Mouse (Mus musculus) heart, postnatal 36 days (tissue): ENCODE data around the gene Sp100. TPM values are rescaled to one million over a fixed set of nuclear protein-coding genes. Genes with fewer than 3 reads are reported as not detected.
A peak's percentile ranks its signal among the peaks of the same experiment; 100 is the strongest.

ENCODE experiments used
- DNase-seq, 2 experiments: peaks; one replicate each; pipeline ENCODE4 v3.0.0; 2021 to 2022
- intact Hi-C: fragments of 180-260 bp; cut with DNase I; formaldehyde crosslinking; loops from one replicate; pipeline ENCODE4 v1.15.1; 2025
- total RNA-seq, 2 experiments: library from RNA; stranded (reverse); gene quantifications; 2 replicates each; pipeline ENCODE4 v1.2.3; 2021

The Sp100 gene
- total RNA-seq, 2 experiments from 2014 or later = 15.5 to 31.8 TPM

DNA sequence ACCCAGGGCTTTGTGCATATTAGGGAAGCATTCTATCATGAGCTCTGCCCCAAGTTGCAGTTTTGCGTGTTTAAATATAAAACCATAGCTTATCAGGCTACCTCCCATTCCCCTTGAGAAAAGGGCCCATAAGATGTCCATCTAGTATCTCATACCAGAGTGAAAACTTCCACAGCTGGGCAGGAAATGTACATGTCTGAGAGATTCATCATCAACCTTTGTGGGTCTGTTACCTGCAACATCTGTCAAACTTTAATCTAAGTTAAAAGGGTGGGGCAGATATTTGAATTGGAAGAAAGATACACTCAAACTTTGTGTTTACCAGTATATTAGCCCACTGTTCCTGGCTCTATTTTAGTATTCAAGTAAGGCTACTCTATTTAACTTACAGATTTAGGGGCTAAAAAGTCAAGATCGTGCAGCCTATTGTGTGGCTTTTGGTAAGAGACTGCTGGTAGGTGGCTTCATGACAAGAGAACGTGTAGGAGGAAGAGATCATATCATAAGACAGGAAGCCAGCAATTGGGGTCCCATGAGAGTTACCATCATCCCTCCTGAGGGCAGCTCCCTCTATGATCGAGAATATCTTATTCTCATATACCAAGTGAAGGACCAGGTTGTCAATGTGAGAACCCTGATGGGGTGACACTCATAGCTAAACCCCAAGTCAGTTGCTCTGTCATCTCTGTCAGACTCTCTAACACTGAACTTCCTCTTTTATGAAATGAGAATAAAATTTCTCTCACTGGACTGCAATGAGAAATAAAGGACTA is 48.1 kb downstream of the Sp100 start:
- intact Hi-C loops = no loop called here
- DNase-seq = no peak

DNA sequence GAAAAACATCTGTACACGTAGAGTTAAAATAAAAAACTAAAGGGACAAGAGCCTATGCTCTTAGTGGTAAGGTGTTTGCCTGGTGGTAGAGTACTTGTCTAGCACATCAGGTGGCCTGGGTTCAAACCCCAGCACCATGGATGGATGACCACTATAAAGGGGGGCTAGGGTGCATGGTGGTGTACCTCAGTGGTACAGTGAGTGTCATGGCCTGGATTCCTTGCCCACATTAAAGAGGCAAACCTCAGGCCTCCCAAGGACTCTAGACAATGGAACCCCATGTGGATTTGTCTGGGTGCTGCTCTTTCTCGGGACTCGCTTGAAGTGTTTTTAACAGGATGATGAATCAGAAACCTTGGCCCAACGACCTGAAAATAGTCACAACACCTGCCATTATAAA is 52.7 kb downstream of the Sp100 start:
- intact Hi-C loops = no loop called here
- no peak for DNase-seq

DNA sequence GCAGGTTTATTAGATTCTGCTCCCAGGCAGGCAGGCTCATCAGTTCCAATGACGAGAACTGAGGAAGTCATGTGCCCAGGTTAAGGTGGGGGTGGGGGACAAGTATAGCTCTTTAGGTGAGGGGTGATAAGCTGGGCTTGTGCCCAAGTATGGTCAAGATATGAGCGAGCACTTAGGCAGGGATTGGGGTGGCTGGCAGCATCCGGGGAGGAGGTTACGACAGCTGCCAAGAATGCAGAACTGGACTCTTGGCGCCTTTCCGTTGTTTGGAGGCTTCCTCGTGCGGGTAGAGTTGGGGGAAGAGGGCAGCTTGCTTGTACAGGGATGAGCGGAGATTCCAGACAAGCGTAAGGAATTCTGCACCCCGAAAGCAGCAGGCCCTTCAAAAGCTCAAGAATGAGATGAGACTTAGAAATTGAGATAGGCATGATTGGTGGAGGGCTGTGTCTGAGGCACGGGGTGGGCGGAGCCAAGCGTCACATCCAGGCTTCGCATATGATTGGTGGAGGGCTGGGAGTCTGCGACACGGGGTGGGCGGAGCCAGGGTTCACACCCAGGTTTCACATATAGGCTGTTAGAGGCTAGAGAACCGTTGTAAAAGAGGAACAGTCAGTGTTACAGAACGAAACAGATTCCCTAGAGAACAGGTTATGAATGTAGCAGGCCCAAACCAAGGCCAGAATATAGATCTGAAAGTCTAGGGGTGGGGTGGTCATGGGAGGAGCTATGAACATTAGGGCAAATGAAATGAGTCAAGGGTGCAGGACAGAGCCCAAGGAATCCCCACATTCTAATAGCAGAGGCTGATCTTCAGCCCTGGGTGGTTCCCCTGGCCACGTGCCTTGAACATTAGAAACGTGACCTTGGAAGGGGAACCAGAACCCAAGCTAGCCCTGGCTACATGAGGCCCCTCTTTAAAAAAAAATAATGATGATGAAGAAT is 53.7 kb downstream of the Sp100 start:
- DNase-seq = peak; percentile 75 to 76
- intact Hi-C loops = no loop called here

DNA sequence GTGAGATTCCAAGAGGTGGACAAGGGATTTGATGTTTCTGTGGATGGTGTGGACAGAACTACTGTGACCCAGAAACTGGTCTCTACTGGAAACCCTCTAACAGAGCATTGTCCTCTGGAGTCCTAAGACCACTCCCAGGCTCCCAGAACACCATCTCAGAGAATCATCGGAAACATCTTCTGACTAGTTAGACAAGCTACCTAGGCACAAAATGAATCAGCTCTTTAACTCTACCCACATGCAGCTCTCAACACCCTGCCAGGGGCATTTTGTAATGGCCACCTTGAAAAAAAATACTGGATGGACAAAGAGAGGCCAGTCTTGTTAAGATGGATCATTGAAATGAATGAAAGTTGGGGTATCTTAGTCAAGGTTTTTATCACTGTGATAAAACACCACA is 55.8 kb downstream of the Sp100 start:
- intact Hi-C loops = no loop called here

DNA sequence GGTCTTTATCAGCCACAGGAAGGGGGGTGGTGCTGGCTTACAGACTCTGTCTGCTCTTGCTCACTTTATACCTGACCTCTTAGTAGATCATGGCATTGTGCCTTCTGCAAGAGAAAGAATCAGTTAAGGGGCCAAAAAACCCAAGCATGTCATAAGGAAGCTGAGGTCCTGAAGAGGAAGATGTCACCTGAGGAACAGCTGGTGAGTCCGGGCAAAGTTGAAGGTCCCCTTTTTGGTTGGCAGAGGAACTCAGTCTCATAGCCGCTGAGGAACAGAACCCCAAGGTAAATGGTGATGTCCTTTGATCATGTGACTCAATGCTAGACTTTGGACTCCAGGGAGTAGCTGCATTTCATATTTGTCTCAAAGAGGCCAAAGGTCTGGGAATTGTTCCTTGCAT is 57.0 kb downstream of the Sp100 start:
- intact Hi-C loops = no loop called here
- DNase-seq = no peak

More for the DNA sequence above, 55.8 kb downstream of the Sp100 start:
- DNase-seq = no peak

DNA sequence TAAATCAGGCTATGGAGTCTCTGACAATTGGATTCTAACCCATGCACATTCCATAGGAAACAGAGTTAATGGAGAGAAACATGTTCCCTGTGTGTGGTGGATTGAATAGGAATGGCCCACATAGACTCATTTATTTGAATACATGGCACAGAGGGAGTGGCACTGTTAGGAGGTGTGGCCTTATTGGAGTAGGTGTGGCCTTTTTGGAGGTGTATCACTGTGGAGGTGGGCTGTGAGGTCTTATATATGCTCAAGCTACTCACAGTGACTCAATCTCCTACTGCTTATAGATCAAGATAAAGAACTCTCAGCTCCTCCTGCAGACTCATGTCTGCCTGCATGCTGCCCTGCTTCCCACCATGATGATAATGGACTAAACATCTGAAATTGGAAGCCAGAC is 64.7 kb downstream of the Sp100 start:
- intact Hi-C loops = no loop called here
- no peak for DNase-seq

DNA sequence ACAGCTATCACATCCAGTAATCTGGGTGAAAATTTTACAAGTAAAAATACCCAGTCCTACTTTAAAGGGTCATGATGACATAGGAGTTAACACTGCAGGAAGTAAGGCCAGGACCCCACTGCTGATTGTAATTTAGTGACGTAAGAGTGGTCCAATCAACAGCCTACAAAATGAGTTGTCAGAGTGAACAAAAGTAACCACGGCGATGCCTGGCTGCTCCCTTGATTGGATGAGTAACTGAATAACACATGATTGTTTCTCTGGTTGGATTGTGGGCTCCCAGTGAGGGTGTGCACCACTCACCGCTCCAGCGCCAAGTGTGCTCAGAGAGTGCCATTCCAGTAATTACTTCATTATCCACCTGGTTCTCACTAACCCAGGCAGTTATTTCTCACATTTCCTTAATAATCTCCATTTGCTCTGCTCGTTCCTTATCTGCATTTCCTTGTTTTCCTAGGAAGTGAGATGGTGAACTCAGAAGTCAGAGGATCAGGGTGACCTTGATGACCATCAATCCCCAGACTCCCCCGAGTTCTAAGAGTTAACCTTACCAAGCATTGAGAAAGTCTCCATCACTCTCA is 66.7 kb downstream of the Sp100 start:
- DNase-seq = no peak
- intact Hi-C loops = no loop called here

DNA sequence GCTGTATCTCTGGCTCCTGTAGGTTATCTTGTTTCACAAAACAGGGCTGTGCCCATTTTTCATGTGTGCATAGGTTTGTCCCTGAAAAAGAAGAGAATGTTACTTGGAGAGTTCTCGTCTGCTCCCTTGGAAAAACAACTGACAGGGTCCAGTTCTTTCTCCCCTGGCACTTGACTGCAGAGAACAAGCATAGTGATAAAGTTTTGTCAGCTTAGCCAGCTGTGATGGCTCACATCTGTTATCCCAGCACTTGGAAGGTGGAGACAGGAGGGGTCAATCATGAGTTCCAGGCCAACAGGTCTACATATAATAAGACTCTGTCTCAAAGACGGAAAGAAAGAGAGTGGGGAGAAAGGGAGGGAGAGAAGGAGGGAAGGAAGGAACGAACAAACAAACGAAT is 69.3 kb downstream of the Sp100 start:
- intact Hi-C loops = no loop called here
- DNase-seq = no peak

DNA sequence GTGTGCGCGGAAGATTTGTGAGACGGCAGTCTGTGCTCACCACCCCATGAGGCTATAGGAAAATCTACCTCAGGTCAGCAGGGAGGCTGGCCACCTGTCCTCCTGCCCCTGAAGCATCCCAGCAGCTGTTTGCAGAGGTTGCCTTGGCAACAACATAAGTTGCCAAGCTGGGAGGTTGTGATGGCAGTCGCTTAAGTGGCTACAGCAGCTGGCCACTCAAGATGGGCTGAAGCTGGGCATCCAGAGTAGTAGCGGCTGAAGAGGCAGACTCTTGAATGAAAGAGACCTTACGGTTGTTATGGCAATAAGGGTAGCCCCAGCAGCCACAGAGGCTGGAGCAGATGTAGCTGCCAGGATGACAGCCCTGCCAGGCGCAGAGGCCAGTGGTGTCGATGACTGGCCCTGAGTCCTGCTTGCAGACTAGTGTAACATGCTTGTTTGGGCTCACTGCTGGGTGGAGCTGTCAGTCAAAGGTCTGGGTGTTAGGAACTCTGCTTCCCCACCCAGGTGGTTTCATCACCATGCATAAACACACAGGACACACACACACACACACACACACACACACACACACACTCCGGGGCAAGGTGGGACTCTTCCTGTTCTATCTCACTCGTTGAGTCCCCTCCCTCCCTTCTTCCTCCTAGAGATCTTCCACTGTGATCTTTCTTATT is 70.6 kb downstream of the Sp100 start:
- intact Hi-C loops = no loop called here
- no peak for DNase-seq

DNA sequence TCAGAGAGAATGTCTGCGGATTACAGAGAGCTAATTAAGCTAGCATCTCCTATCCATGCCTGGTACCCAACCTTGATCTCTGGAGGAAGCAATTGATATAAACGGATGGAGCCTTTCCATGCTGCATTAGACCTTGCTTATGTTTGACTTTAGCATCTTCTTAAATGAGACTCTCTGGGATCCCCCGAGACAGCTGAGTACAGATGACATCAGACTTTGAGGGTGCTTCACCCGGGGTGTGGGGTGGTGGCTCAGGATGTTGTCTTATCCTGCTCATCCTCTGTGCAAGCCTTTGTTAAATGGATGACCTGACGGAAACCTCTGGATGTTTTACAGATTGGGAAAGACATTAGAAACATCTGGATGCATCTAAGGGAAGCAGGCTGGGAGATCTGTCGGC is 80.7 kb downstream of the Sp100 start:
- no peak for DNase-seq
- intact Hi-C loops = no loop called here

DNA sequence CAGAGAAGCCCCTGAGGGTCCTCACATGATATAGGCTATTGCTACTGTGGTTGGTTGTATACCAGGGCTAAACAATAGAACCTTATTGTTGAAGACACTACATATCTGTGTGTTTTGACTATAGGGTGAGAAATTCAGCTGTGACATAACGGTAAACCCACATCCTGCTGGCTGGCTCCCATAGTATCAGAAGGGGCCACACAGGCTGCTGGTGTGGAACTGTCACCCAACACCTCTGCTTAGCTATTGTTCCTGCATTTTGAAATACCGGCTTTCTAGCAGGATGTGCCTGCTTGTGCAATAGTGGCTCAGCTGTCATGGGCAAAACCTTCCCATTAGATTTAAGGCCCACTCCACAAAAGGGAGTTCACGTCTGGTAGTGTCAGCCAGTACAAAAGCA is 82.8 kb downstream of the Sp100 start:
- no peak for DNase-seq
- intact Hi-C loops = no loop called here

DNA sequence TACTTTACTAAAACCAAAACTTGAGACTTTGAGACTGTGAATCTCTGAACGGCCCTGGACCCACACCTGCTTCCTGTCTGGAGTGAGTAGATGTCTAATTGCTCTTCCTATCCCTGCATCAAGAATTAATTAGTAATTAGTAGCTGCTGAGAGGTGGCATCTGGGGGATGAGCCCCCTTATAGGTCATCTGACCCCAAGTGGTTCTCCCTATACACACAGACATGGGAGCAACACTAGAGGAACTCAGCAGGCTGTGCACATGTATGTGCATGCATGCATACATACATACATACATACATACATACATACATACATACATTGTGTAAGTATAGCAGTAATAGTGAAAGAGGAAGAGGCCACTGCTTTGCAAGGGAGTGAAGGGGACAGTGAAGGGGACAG is 84.7 kb downstream of the Sp100 start:
- intact Hi-C loops = no loop called here
- DNase-seq = no peak

DNA sequence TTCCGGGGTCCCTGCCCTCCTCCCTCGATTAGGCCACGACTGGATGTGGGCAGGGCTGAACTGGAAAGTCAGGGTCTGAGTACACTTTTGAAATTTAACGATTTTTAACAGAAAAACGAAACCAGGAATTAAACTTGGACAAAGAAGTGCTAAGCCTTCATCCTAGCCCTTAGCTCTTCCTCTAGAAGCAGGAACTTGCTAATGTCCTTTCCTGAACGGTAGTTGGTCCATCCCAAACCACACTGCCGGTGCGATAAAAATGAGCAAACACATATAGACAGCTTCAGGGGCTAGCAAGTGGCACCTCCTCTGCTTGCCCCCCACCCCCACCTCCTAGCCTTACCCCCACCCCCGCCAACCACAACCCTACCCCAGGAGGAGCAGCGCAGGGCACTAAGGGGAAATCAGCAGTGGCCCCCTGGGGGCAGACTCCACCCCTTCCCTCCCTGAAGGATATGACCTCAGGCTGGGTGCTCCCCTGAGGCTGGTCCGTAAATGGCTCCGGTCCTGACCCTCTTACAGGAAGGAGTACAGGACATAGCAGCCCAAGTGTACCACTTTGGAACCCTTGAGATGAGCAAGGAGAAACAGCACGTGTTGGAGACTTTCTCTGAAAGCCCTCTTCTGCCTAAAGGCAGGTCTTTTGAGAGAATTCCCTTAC is 85.8 kb downstream of the Sp100 start:
- intact Hi-C loops = loop anchor here (2.0 kb wide), 1 partner anchor 153 kb away; no protein-coding TSS in a partner anchor
- peak; percentile 55 to 58 for DNase-seq

DNA sequence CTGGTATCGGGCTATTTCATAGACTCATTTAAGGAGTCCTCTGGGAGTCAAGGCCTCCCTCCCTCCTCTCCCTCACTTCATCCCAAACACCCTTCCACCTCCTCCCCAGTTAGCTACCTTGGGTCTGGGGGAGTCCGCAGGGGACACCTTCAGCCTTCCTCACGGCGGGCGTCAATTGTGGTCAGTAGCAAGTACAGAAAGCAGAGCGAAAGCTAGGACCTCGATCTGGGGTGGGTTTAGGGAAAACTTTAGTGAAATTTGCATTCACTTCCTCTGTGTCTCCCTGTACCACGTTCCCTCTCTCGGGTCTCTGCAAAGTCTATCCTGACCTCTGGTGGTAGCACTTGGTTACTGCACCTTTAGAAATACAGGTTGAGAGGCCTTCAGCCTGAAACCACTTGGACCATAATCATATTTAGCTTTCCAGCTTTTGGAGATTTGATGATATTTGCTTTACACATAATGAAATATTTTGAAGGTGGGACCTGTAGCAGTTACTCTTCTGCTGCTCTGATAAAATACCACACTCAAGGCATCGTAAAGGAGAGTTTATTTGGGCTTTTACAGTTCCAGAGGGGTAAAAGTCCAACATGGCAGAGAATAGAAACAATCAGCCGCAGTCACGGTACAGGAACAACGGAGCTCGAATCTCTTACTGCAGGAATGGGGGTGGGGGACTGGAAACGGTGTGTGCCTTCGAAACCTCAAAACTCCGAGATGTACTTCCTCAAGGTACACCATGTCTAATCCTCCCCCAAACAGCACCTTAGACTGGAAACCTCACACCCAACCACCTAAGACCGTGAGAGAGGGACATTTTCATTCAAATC is 86.8 kb downstream of the Sp100 start:
- intact Hi-C loops = loop anchor here (2.0 kb wide), 1 partner anchor 154 kb away; no protein-coding TSS in a partner anchor
- peak; percentile 68 to 76 for DNase-seq

DNA sequence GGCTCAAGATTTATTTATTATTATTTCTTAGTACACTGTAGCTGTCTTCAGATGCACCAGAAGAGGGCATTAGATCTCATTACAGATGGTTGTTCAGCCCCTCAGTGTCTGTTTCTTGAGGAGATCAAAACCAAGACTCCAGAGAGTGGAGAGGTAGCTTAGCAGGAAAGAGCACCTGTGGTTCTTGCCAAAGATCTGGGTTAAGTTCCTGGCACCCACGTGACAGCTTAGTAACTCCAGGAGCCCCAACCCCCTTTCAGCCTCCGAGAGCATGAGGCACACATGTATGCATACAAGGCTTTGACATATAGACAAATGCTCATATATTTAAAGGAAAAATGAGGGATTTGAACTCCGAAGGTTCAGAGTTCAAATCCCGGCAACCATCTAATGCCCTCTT is 89.2 kb downstream of the Sp100 start:
- intact Hi-C loops = loop anchor here (2.0 kb wide), 1 partner anchor 104 kb away; no protein-coding TSS in a partner anchor
- DNase-seq = no peak

DNA sequence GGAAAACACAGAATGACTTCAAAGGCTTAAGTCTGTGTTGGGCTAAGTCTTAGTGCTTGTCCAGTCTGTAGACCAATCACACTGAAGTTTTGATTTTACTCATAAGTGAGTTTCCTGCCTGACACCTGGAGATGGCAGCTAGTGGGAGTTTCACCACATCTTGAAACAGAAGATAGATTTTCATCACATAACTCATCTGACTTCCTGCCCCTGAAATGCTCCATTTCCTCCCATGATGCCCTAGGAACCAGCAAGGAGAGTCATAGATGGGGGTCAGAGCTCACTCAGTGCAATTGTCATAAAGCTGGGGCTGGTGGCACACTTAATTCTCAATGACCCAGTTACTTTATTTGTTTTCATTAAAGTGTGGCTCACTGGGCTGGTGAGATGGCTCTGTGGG is 90.0 kb downstream of the Sp100 start:
- intact Hi-C loops = loop anchor here (2.0 kb wide), 1 partner anchor 103 kb away; no protein-coding TSS in a partner anchor
- DNase-seq = no peak

DNA sequence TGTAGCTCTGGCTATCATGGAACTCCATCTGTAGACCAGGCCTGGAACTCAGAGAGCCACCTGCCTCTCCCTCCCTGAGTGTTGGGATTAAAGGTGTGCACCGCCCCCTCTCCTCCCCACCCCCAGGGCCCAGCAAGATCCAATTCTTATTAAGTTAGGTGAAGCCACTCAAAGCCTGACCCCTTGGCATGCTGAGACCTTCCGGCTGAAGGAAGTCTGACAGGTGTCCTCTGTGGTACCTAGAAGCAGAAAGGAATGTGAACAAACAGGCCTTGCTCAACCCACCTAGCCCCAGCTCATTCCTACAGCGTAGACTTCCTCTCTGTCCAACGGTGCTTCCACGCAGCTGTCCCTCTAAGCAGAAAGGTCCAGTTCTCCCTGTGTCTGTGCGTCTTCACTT is 91.1 kb downstream of the Sp100 start:
- DNase-seq = no peak
- intact Hi-C loops = no loop called here

DNA sequence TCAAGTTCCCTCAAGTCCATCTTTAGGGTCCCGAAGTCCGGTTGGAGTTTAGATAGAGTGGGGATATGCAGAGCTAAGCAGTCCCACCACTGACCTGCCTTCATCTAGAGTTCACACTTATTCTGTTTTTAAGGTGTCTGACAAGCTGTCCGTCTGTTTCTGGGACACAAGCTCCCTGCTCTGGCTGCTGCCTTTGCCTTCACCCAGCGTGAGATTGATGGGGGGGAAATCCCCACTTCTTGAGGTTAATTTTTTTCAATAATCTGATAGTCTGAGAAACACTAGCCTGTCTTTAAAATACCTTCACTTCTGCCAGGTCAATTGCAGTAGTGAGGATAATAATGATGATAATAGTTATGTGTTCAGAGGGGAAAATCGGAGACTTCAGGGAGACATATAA is 92.5 kb downstream of the Sp100 start:
- intact Hi-C loops = no loop called here
- DNase-seq = no peak

DNA sequence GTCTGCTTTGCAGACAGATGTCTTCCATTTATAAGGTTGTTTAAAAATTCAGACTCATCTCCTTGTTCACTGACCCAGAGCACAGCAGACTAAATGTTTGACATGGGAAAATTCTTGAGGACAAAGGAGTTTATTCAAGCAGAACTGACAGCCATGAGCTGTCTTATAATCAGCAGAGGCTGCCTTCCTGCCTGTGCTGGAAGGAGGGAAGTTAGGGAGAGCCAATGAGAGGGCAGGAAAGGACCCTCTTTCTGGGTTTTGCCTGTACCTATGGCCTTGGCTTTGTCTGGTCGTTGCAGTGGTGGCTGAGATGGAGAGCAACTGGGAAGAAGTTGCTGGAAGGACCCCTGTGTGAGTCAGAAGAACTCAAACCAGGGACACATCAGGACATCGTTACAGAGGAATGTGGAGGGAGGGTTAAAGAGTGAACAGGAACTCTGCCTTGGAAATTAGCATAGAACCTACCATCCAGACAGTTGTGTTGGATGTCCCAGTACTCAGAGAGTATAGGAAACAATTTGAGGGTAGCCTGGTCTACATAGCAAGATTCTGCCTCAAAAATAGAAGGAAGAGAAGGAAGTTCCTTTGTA is 93.2 kb downstream of the Sp100 start:
- no peak for DNase-seq
- intact Hi-C loops = no loop called here
